Mouse (Mus musculus) embryonic facial prominence, embryonic 14.5 days (tissue): ENCODE measurements around the gene Nell2. TPM values are rescaled to one million over a fixed set of nuclear protein-coding genes. Genes with fewer than 3 reads are reported as not detected.

Experiments used
- ATAC-seq: fragments of 200-750 bp; cut with Nextera tagmentation; 2 replicates; pipeline ENCODE4 v1.8.0; 2017; ENCODE audit warnings: low read depth, moderate number of reproducible peaks, moderate TSS enrichment
- DNase-seq: peaks from one replicate; pipeline ENCODE4 v3.0.0-alpha.2; 2015; ENCODE audit warnings: low spot score
- H3K27ac ChIP-seq: fragments of 300-500 bp; sonication (generic); replicated peaks from 2 replicates; pipeline ENCODE4 v1.5.1; 2014; ENCODE audit warnings: low read depth, mild to moderate bottlenecking, low read length, moderate library complexity
- H3K27me3 ChIP-seq: fragments of 300-500 bp; sonication (generic); replicated peaks from 2 replicates; pipeline ENCODE4 v1.6.1; 2014; ENCODE audit warnings: low read length; ENCODE audit not compliant: control insufficient read depth, insufficient read depth
- H3K36me3 ChIP-seq: fragments of 300-500 bp; sonication (generic); 2 replicates; pipeline ENCODE4 v1.6.1; 2014; ENCODE audit warnings: low read length, mixed read lengths; ENCODE audit not compliant: control insufficient read depth, insufficient read depth
- H3K4me1 ChIP-seq: fragments of 300-500 bp; sonication (generic); 2 replicates; pipeline ENCODE4 v1.6.1; 2014; ENCODE audit warnings: antibody characterized with exemption, low read length; ENCODE audit not compliant: control insufficient read depth, insufficient read depth
- H3K4me2 ChIP-seq: fragments of 300-500 bp; sonication (generic); 2 replicates; pipeline ENCODE4 v1.6.1; 2014; ENCODE audit warnings: low read depth, mild to moderate bottlenecking, low read length, moderate library complexity, mixed read lengths
- H3K4me3 ChIP-seq: fragments of 300-500 bp; sonication (generic); 2 replicates; pipeline ENCODE4 v1.5.1; 2014; ENCODE audit warnings: low read depth, mild to moderate bottlenecking, low read length
- H3K9ac ChIP-seq: fragments of 300-500 bp; sonication (generic); 2 replicates; pipeline ENCODE4 v1.6.1; 2014; ENCODE audit warnings: low read depth, mild to moderate bottlenecking, low read length, moderate library complexity, mixed read lengths
- H3K9me3 ChIP-seq: fragments of 300-500 bp; sonication (generic); 2 replicates; pipeline ENCODE4 v1.6.1; 2016; ENCODE audit warnings: low read length; ENCODE audit not compliant: control insufficient read depth
- WGBS: fragments of 180-500 bp; shearing (Covaris S2); extraction: QIAGEN DNeasy Blood & Tissue Kit; methylation state at CpG from one replicate; pipeline ENCODE4 v1.1.7; 2014; 5-methylcytosine and 5-hydroxymethylcytosine counted together
- polyA plus RNA-seq: library from polyadenylated mRNA; unstranded; fragments of >200 nt; fragmentation: Nextera tagmentation; extraction: Ambion mirVana; gene quantifications from 2 replicates; pipeline ENCODE4 v1.2.1, GENCODE M21; 2014

The Nell2 gene
- polyA plus RNA-seq, 1 experiment from 2014 or later, result 15.1 TPM

GRCm38 (mm10) chr15:95236509-95236908, 291.9 kb downstream of the Nell2 start:
- H3K4me1 ChIP-seq, result no peaks in the 10 kb centered on the region
- no peak overlapping the region for H3K4me2 ChIP-seq
- H3K9ac ChIP-seq, result no peak overlapping the region
- H3K27me3 ChIP-seq, result no peaks in the 10 kb centered on the region
- no peak for DNase-seq
- no peaks in the 10 kb centered on the region for H3K36me3 ChIP-seq
- no peak for ATAC-seq
- WGBS, result 75% methylated on average over 3 of the region's 3 CpGs
- no peak overlapping the region for H3K27ac ChIP-seq
- H3K4me3 ChIP-seq, result no peak overlapping the region
- H3K9me3 ChIP-seq, result no peaks in the 10 kb centered on the region

- no peak for DNase-seq
- WGBS, result 78% methylated on average over 13 of the region's 13 CpGs
Observed at GRCm38 (mm10) chr15:95231171-95231570, 297.2 kb downstream of the Nell2 start.

GRCm38 (mm10) chr15:95216640-95217365, 311.6 kb downstream of the Nell2 start:
- DNase-seq, result peak; percentile 46
- Histone ChIP-seq H3K9ac (no peak overlapping the region), H3K36me3 (no peaks in the 10 kb centered on the region), H3K27ac (no peak overlapping the region), H3K4me1 (peaks cover 5% of the 10 kb centered on the region; the same call in 1 of the 2 replicates), H3K4me3 (no peak overlapping the region), H3K9me3 (no peaks in the 10 kb centered on the region), H3K27me3 (no peaks in the 10 kb centered on the region), H3K4me2 (no peak overlapping the region)
- peak; percentile 41; the same call in 1 of the 2 replicates for ATAC-seq
- WGBS, result 43% methylated on average over 12 of the region's 12 CpGs

More at GRCm38 (mm10) chr15:95231171-95231570, 297.2 kb downstream of the Nell2 start:
- no peak overlapping the region for H3K4me3 ChIP-seq
- no peaks in the 10 kb centered on the region for H3K36me3 ChIP-seq
- H3K27ac ChIP-seq, result no peak overlapping the region
- no peak for ATAC-seq
- no peak overlapping the region for H3K9ac ChIP-seq
- H3K4me1 ChIP-seq, result no peaks in the 10 kb centered on the region
- no peak overlapping the region for H3K4me2 ChIP-seq
- no peaks in the 10 kb centered on the region for H3K9me3 ChIP-seq
- no peaks in the 10 kb centered on the region for H3K27me3 ChIP-seq

GRCm38 (mm10) chr15:95210551-95210950, 317.8 kb downstream of the Nell2 start:
- Histone ChIP-seq H3K36me3 (no peaks in the 10 kb centered on the region), H3K9ac (no peak overlapping the region), H3K4me3 (no peak overlapping the region), H3K9me3 (no peaks in the 10 kb centered on the region), H3K27me3 (no peaks in the 10 kb centered on the region), H3K4me2 (no peak overlapping the region), H3K4me1 (no peaks in the 10 kb centered on the region), H3K27ac (no peak overlapping the region)
- WGBS, result 73% methylated on average over 4 of the region's 4 CpGs
- no peak for ATAC-seq
- peak; percentile 9 for DNase-seq

GRCm38 (mm10) chr15:95209186-95209585, 319.2 kb downstream of the Nell2 start:
- H3K9me3 ChIP-seq, result no peaks in the 10 kb centered on the region
- H3K4me1 ChIP-seq, result no peaks in the 10 kb centered on the region
- ATAC-seq (no peak), DNase-seq (no peak)
- no peaks in the 10 kb centered on the region for H3K27me3 ChIP-seq
- H3K27ac ChIP-seq, result no peak overlapping the region
- WGBS, result 64% methylated on average over 4 of the region's 4 CpGs
- H3K4me3 ChIP-seq, result no peak overlapping the region
- no peak overlapping the region for H3K9ac ChIP-seq
- no peak overlapping the region for H3K4me2 ChIP-seq
- no peaks in the 10 kb centered on the region for H3K36me3 ChIP-seq

GRCm38 (mm10) chr15:95193661-95194280, 334.6 kb downstream of the Nell2 start:
- H3K9ac ChIP-seq, result no peak overlapping the region
- H3K4me2 ChIP-seq, result no peak overlapping the region
- no peaks in the 10 kb centered on the region for H3K27me3 ChIP-seq
- no peaks in the 10 kb centered on the region for H3K36me3 ChIP-seq
- no peak overlapping the region for H3K4me3 ChIP-seq
- peak; percentile 43 for DNase-seq
- no peaks in the 10 kb centered on the region; the same call in 1 of the 2 replicates for H3K4me1 ChIP-seq
- WGBS, result 51% methylated on average over 9 of the region's 9 CpGs
- 0 out of 2 replicates have a peak, but pooled peaks have one; percentile 53 for ATAC-seq
- H3K27ac ChIP-seq, result no peak overlapping the region
- no peaks in the 10 kb centered on the region for H3K9me3 ChIP-seq

GRCm38 (mm10) chr15:95192951-95193350, 335.4 kb downstream of the Nell2 start:
- Histone ChIP-seq H3K4me3 (no peak overlapping the region), H3K9me3 (no peaks in the 10 kb centered on the region), H3K27me3 (no peaks in the 10 kb centered on the region), H3K27ac (no peak overlapping the region), H3K36me3 (no peaks in the 10 kb centered on the region), H3K4me1 (no peaks in the 10 kb centered on the region; the same call in 1 of the 2 replicates), H3K4me2 (no peak overlapping the region), H3K9ac (no peak overlapping the region)
- ATAC-seq (no peak), DNase-seq (no peak)
- 84% methylated on average over 8 of the region's 8 CpGs for WGBS

GRCm38 (mm10) chr15:95186226-95186625, 342.1 kb downstream of the Nell2 start:
- no peaks in the 10 kb centered on the region for H3K27me3 ChIP-seq
- no peaks in the 10 kb centered on the region for H3K9me3 ChIP-seq
- no peaks in the 10 kb centered on the region for H3K4me1 ChIP-seq
- WGBS, result 64% methylated on average over 10 of the region's 10 CpGs
- no peak for DNase-seq
- no peak overlapping the region for H3K4me3 ChIP-seq
- no peak overlapping the region for H3K27ac ChIP-seq
- H3K36me3 ChIP-seq, result no peaks in the 10 kb centered on the region
- no peak for ATAC-seq
- H3K4me2 ChIP-seq, result no peak overlapping the region
- no peak overlapping the region for H3K9ac ChIP-seq
